17 mouse cellular contexts compared by ENCODE assay signal in the genomic region with DNA sequence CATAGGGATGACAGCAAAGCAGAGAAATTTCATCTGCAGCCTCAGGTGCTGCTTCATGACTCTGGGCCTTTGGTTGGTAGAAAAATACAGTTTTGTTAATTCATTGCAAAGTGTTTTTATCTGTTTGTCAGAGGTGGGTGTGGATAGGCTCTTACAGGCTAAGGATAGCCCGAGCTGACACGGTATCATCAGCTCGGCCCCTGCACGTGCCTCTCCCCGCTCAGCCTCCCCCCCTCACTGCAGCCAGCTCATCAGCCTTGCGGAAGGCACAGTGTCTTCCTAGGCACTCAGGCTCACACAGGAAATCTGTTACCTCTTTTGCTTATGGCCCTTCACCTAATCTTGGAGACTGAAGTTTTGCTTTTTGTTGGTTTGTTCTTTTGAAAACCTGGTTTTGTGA. TPM values are rescaled to one million over a fixed set of nuclear protein-coding genes. Genes with fewer than 3 reads are reported as not detected.
"Had no signal": no experiment of that assay in that cellular context is flagged by ENCODE, and none has a peak within 500 bp of the region (broad histone marks: within the 10 kb centered on the region; RNA-seq: fewer than 3 reads in every experiment).

No protein-coding gene starts in this region.

- H3K36me3 ChIP-seq: kidney, embryonic 15.5 days; limb, embryonic 13.5 days; midbrain, embryonic 15.5 days; neural tube, embryonic 13.5 days had no signal

- H3K4me2 ChIP-seq: kidney, embryonic 15.5 days; limb, embryonic 13.5 days; midbrain, embryonic 11.5 days; midbrain, embryonic 15.5 days; neural tube, embryonic 13.5 days had no signal

- DNase-seq: kidney, adult 2 months; kidney, postnatal 14 days; left cerebral cortex, postnatal 4 days; lung, adult 2 months; lung, postnatal 36 days; right cerebral cortex, postnatal 14 days; thymus, postnatal 36 days had no signal

- H3K27ac ChIP-seq: kidney, embryonic 15.5 days; limb, embryonic 13.5 days; midbrain, embryonic 15.5 days; neural tube, embryonic 13.5 days had no signal

- H3K9me3 ChIP-seq: kidney, embryonic 15.5 days; limb, embryonic 13.5 days; midbrain, embryonic 15.5 days; neural tube, embryonic 13.5 days had no signal

- H3K4me1 ChIP-seq: limb, embryonic 13.5 days; midbrain, embryonic 15.5 days; neural tube, embryonic 13.5 days had no signal

- H3K9ac ChIP-seq: kidney, embryonic 15.5 days; limb, embryonic 13.5 days; midbrain, embryonic 15.5 days; neural tube, embryonic 13.5 days had no signal

- H3K4me3 ChIP-seq: kidney, embryonic 15.5 days; limb, embryonic 13.5 days; midbrain, embryonic 15.5 days; neural tube, embryonic 13.5 days had no signal

- H3K27me3 ChIP-seq: kidney, embryonic 15.5 days; limb, embryonic 13.5 days; midbrain, embryonic 15.5 days; neural tube, embryonic 13.5 days had no signal

- ATAC-seq: intestine, embryonic 16.5 days; lung, postnatal 0 days; midbrain, embryonic 15.5 days had no signal

RNA-seq across cellular contexts. Expression of gene Msh4, which starts 17.8 kb away (rescaled TPM):
- polyA plus RNA-seq: midbrain, embryonic 11.5 days; stomach, embryonic 16.5 days had no signal

RNA-seq across cellular contexts. Expression of gene Asb17, which starts 44.1 kb away (rescaled TPM):
- total RNA-seq: layer of hippocampus, postnatal 10 days; left cerebral cortex, postnatal 4 days had no signal
- polyA plus RNA-seq: lung, adult 2 months; lung, postnatal 0 days; thymus, postnatal 0 days had no signal
